Mouse (Mus musculus) neural tube, embryonic 11.5 days (tissue): ENCODE results near the gene Klc1. TPM values are rescaled to one million over a fixed set of nuclear protein-coding genes. Genes with fewer than 3 reads are reported as not detected.
A peak's percentile ranks its signal among the peaks of the same experiment; 100 is the strongest.

Experiments used
- ATAC-seq: fragments of 200-750 bp; cut with Nextera tagmentation; 2 replicates; pipeline ENCODE4 v1.8.0; 2017; ENCODE audit warnings: moderate number of reproducible peaks, mild to moderate bottlenecking, moderate TSS enrichment, moderate library complexity; ENCODE audit not compliant: insufficient read depth, low FRiP score, low TSS enrichment
- DNase-seq: peaks from one replicate; pipeline ENCODE4 v3.0.0-alpha.2; 2015; ENCODE audit warnings: low spot score
- H3K27ac ChIP-seq: fragments of 300-500 bp; sonication (generic); 2 replicates; pipeline ENCODE4 v1.5.1; 2014; ENCODE audit warnings: low read depth, mild to moderate bottlenecking, low read length
- H3K27me3 ChIP-seq: fragments of 300-500 bp; sonication (generic); 2 replicates; pipeline ENCODE4 v1.6.1; 2014; ENCODE audit warnings: mild to moderate bottlenecking, low read length, mixed read lengths; ENCODE audit not compliant: control insufficient read depth, insufficient read depth
- H3K36me3 ChIP-seq: fragments of 300-500 bp; sonication (generic); 2 replicates; pipeline ENCODE4 v1.6.1; 2014; ENCODE audit warnings: mild to moderate bottlenecking, low read length, moderate library complexity, mixed read lengths; ENCODE audit not compliant: control insufficient read depth, insufficient read depth
- H3K4me1 ChIP-seq: fragments of 300-500 bp; sonication (generic); 2 replicates; pipeline ENCODE4 v1.6.1; 2014; ENCODE audit warnings: low read length, mixed read lengths; ENCODE audit not compliant: control insufficient read depth, insufficient read depth
- H3K4me2 ChIP-seq: fragments of 300-500 bp; sonication (generic); 2 replicates; pipeline ENCODE4 v1.6.1; 2014; ENCODE audit warnings: low read depth, mild to moderate bottlenecking, moderate library complexity
- H3K4me3 ChIP-seq: fragments of 300-500 bp; sonication (generic); 2 replicates; pipeline ENCODE4 v1.5.1; 2014; ENCODE audit warnings: low read depth, low read length
- H3K9ac ChIP-seq: fragments of 300-500 bp; sonication (generic); 2 replicates; pipeline ENCODE4 v1.6.1; 2014; ENCODE audit warnings: mild to moderate bottlenecking, low read length
- H3K9me3 ChIP-seq: fragments of 300-500 bp; sonication (generic); 2 replicates; pipeline ENCODE4 v1.6.1; 2016; ENCODE audit warnings: low read length; ENCODE audit not compliant: control insufficient read depth
- WGBS: fragments of 180-500 bp; shearing (Covaris S2); extraction: QIAGEN DNeasy Blood & Tissue Kit; methylation state at CpG from one replicate; pipeline ENCODE4 v1.1.7; 2014; 5-methylcytosine and 5-hydroxymethylcytosine counted together
- polyA plus RNA-seq: library from polyadenylated mRNA; unstranded; fragments of >200 nt; fragmentation: Nextera tagmentation; extraction: Ambion mirVana; gene quantifications from 2 replicates; pipeline ENCODE4 v1.2.1, GENCODE M21; 2014

The Klc1 gene
- polyA plus RNA-seq, 1 experiment from 2014 or later: 364 TPM

DNA sequence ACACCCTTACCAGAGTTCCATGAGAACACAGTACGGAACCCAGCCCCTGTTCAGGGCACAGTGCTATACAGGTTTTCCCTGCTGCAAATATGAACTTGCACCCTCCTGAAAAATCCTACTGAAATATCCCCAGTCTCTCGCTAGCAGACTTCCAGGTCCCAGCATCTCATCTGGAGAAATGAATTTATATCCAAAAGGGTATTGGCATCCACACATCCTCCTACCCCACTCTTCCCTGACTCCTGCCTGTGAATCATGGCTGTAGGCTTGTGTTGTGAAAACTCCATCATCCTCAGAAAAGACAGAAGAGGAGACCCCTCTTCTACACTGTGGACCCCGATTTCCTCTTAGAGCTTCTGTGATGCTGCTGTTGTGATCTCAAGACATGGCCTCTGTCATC, 7.9 kb upstream of the Klc1 start:
- Histone ChIP-seq H3K9ac (no peak overlapping the region), H3K27me3 (no peaks in the 10 kb centered on the region), H3K27ac (no peak overlapping the region), H3K4me1 (no peaks in the 10 kb centered on the region), H3K9me3 (no peaks in the 10 kb centered on the region), H3K36me3 (no peaks in the 10 kb centered on the region), H3K4me2 (no peak overlapping the region), H3K4me3 (no peak overlapping the region)
- DNase-seq: no peak
- whole genome bisulfite sequencing: 90% methylated on average over 3 of the region's 3 CpGs
- ATAC-seq: no peak

- H3K9ac ChIP-seq: no peak overlapping the region
- H3K4me1 ChIP-seq: no peaks in the 10 kb centered on the region
- ATAC-seq: no peak
- no peaks in the 10 kb centered on the region for H3K36me3 ChIP-seq
- no peak for DNase-seq
- no peak overlapping the region for H3K4me2 ChIP-seq
- H3K9me3 ChIP-seq: no peaks in the 10 kb centered on the region
- no peak overlapping the region for H3K27ac ChIP-seq
- 92% methylated on average over 6 of the region's 6 CpGs for WGBS
- H3K27me3 ChIP-seq: no peaks in the 10 kb centered on the region
- no peak overlapping the region for H3K4me3 ChIP-seq
Measured at GRCm38 (mm10) chr12:111752491-111752890, 6.2 kb upstream of the Klc1 start.

GRCm38 (mm10) chr12:111753347-111753746, 5.3 kb upstream of the Klc1 start:
- Histone ChIP-seq H3K4me3 (no peak overlapping the region), H3K27me3 (no peaks in the 10 kb centered on the region), H3K9ac (no peak overlapping the region), H3K36me3 (no peaks in the 10 kb centered on the region), H3K9me3 (no peaks in the 10 kb centered on the region), H3K27ac (no peak overlapping the region), H3K4me1 (peaks cover 5% of the 10 kb centered on the region), H3K4me2 (no peak overlapping the region)
- no peak for ATAC-seq
- WGBS: 73% methylated on average over 8 of the region's 9 CpGs
- DNase-seq: no peak

DNA sequence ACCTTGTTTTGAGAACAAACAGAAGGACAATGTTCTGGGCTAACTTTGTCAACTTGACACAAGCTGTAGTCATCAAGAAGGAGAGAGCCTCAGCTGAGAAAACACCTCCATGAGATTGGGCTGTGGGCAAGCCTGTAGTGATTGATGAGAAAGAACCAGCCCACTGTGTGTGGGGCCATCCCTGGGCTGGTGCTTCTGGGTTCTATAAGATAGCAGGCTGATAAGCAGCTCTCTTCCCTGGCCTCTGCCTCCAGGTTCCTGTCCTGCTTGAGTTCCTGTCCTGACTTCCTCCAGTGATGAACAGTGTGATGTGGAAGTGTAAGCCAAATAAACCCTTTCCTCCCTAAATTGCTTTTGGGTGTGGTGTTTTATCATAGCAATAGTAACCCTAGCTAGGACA, 3.9 kb upstream of the Klc1 start:
- H3K4me2 ChIP-seq: no peak overlapping the region
- no peak overlapping the region for H3K27ac ChIP-seq
- no peaks in the 10 kb centered on the region for H3K9me3 ChIP-seq
- no peak overlapping the region for H3K9ac ChIP-seq
- no peak overlapping the region for H3K4me3 ChIP-seq
- DNase-seq (no peak), ATAC-seq (no peak)
- H3K4me1 ChIP-seq: peaks cover 7% of the 10 kb centered on the region
- H3K27me3 ChIP-seq: no peaks in the 10 kb centered on the region
- no peaks in the 10 kb centered on the region for H3K36me3 ChIP-seq

DNA sequence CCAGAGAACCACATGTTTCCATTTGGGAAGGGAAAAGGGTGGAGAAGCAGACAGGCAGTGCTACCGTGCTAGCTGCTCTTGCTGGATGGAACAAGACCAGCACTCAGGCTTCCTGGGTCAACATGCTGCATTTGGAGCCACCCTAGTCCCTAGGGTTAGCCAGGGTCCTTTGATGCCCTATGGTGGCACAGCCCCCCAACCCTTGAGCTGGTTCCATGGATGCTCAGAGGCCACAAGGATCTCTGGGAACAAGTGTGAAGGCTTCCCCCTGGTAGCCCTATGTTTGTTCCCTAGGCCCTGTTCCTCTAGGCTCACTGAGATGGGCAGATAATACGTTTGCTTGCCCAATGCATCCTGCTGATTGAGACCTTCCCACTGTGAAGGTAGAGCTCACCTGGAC, 3.4 kb upstream of the Klc1 start:
- ATAC-seq (no peak), DNase-seq (no peak)
- no peaks in the 10 kb centered on the region for H3K36me3 ChIP-seq
- no peak overlapping the region for H3K4me3 ChIP-seq
- 61% methylated on average over 2 of the region's 2 CpGs for WGBS
- no peak overlapping the region for H3K9ac ChIP-seq
- no peaks in the 10 kb centered on the region for H3K27me3 ChIP-seq
- no peak overlapping the region for H3K4me2 ChIP-seq
- peaks cover 8% of the 10 kb centered on the region for H3K4me1 ChIP-seq
- no peak overlapping the region for H3K27ac ChIP-seq
- H3K9me3 ChIP-seq: no peaks in the 10 kb centered on the region

GRCm38 (mm10) chr12:111756082-111756697, 2.5 kb upstream of the Klc1 start:
- WGBS: 70% methylated on average over 4 of the region's 4 CpGs
- no peak for ATAC-seq

GRCm38 (mm10) chr12:111756698-111757082, 2.0 kb upstream of the Klc1 start:
- no peak overlapping the region for H3K4me3 ChIP-seq
- no peaks in the 10 kb centered on the region for H3K9me3 ChIP-seq
- H3K9ac ChIP-seq: no peak overlapping the region
- WGBS: 48% methylated on average over 5 of the region's 5 CpGs
- DNase-seq (no peak), ATAC-seq (no peak)
- H3K27ac ChIP-seq: no peak overlapping the region
- H3K36me3 ChIP-seq: no peaks in the 10 kb centered on the region
- H3K4me1 ChIP-seq: peaks cover 14% of the 10 kb centered on the region
- no peaks in the 10 kb centered on the region for H3K27me3 ChIP-seq
- H3K4me2 ChIP-seq: no peak overlapping the region

More at GRCm38 (mm10) chr12:111756082-111756697, 2.5 kb upstream of the Klc1 start:
- H3K27ac ChIP-seq: no peak overlapping the region
- no peak overlapping the region for H3K4me3 ChIP-seq
- H3K4me1 ChIP-seq: peaks cover 14% of the 10 kb centered on the region
- H3K27me3 ChIP-seq: no peaks in the 10 kb centered on the region
- no peaks in the 10 kb centered on the region for H3K9me3 ChIP-seq
- H3K9ac ChIP-seq: no peak overlapping the region
- no peak for DNase-seq
- no peak overlapping the region for H3K4me2 ChIP-seq
- H3K36me3 ChIP-seq: no peaks in the 10 kb centered on the region

DNA sequence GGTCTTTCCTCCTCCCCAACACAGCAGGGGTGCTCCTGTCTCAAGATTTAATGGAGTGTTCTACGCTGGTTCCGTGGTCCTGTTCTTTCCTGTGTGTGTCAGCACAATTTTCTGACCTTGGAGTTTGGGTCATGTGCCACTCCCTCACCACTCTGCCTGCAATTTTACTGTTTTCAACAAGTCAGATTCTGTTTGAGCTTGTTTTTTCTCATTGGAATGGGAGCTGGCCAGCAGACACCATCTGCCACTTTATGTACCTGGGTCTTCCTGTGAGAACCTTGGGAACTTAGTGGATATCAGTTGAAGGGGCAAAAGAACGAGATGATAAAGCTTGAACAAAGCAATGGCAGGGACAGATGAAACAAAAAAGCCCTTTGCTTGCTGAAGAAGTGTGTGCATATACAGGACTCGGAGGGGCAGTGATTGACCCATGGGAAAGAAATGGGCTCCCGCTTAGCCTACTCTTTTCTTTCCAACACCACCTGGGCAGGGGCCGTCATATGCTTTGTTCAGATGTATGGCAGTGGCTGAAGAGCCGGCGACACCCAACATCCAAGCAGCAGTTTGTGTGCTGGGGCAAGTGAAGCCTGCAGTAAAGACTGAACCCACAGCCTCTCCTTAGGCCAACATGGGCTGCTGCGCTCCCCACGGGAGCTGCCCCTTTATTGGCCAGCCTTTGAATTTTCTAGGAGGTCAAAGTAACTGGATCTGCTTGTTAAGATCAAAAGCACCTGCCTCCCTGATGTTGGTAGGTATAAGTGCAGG, 906 bp upstream of the Klc1 start:
- WGBS: 41% methylated on average over 10 of the region's 10 CpGs

More for the DNA sequence above, 906 bp upstream of the Klc1 start:
- Histone ChIP-seq H3K4me2 (peak overlapping the region; percentile 99), H3K9me3 (no peaks in the 10 kb centered on the region), H3K36me3 (no peaks in the 10 kb centered on the region), H3K4me3 (peak overlapping the region; percentile 94), H3K27ac (no peak overlapping the region; the same call in 1 of the 2 replicates), H3K27me3 (no peaks in the 10 kb centered on the region), H3K4me1 (peaks cover 14% of the 10 kb centered on the region), H3K9ac (peak overlapping the region; percentile 95)
- ATAC-seq (no peak), DNase-seq (no peak)
